Mouse (Mus musculus) embryonic fibroblast, embryonic 13.5 days (primary cell): Measurements from ENCODE around the gene Sp7. TPM values are rescaled to one million over a fixed set of nuclear protein-coding genes. Genes with fewer than 3 reads are reported as not detected.
"Not testable (repeated sequence)": the region's sequence is repeated elsewhere in the genome, so short reads cannot be mapped to it uniquely, and the experiment has no call there.

Source experiments
- H3K27ac ChIP-seq: 2 replicates; pipeline ENCODE4 v1.5.1; 2012; ENCODE audit warnings: low read length, control low read depth, inconsistent platforms; ENCODE audit not compliant: insufficient read depth
- H3K4me1 ChIP-seq: 2 replicates; pipeline ENCODE4 v1.6.1; 2011; ENCODE audit warnings: low read length; ENCODE audit not compliant: control insufficient read depth, insufficient read depth
- H3K4me3 ChIP-seq: 2 replicates; pipeline ENCODE4 v1.5.1; 2011; ENCODE audit warnings: mild to moderate bottlenecking, control low read depth, low read length; ENCODE audit not compliant: insufficient read depth
- CTCF ChIP-seq: IDR thresholded peaks from 2 replicates; pipeline ENCODE4 v1.5.1; 2011; ENCODE audit warnings: mild to moderate bottlenecking, control low read depth, low read length, moderate library complexity, borderline replicate concordance; ENCODE audit not compliant: insufficient read depth
- POLR2A ChIP-seq: IDR thresholded peaks from 2 replicates; pipeline ENCODE4 v1.6.1; 2011; ENCODE audit warnings: low read depth, mild to moderate bottlenecking, control low read depth, low read length, moderate library complexity
- polyA plus RNA-seq: library from polyadenylated mRNA; stranded (reverse); fragments of >200 nt; gene quantifications from 2 replicates; pipeline ENCODE4 v1.2.4, GENCODE M21; 2011; ENCODE audit warnings: low read depth; ENCODE audit not compliant: missing spikeins, insufficient read length

Gene Sp7
- polyA plus RNA-seq, 1 experiment: 1.1 TPM

DNA sequence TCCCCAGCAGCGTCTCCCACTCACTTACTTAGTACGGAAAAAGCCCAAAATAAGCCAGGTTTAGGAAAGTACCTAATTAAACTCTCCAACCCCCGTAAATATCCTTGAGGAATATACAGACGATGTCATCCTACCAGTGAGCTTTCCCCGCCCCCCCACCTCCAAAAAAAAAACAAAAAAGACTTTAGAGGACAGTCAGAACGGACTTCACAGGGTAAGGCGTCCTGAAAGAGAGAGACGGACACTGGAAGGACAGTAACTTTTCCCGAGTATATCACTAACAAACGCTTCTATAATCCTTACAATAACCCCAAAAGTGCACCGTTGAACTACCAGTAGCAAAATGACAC lies 16.1 kb downstream of the Sp7 start:
- Histone ChIP-seq H3K4me1 (peaks cover 9% of the 10 kb centered on the region; the same call in 1 of the 2 replicates), H3K27ac (peak overlapping the region; percentile 65), H3K4me3 (peak overlapping the region; percentile 55)
- no peak; the same call in 1 of the 2 replicates for TF ChIP-seq POLR2A
- TF ChIP-seq CTCF: no peak

GRCm38 (mm10) chr15:102350138-102350941 lies 16.6 kb downstream of the Sp7 start, which contains the start of gene Aaas:
Gene Aaas (minus strand): TSS chr15:102350771.
- Histone ChIP-seq H3K4me1 (peaks cover 9% of the 10 kb centered on the region; the same call in 1 of the 2 replicates), H3K4me3 (peak within 1 kb of the TSS; percentile 90), H3K27ac (peak within 1 kb of the TSS; percentile 71)
- TF ChIP-seq POLR2A (peak; percentile 69), CTCF (peak; percentile 88)

- H3K27ac ChIP-seq: no peak overlapping the region
- no peak for TF ChIP-seq CTCF
- TF ChIP-seq POLR2A: no peak
- peaks cover 6% of the 10 kb centered on the region; the same call in 1 of the 2 replicates for H3K4me1 ChIP-seq
These were observed 20.5 kb downstream of the Sp7 start for GRCm38 (mm10) chr15:102346444-102346843.

GRCm38 (mm10) chr15:102344490-102344889 lies 22.5 kb downstream of the Sp7 start:
- no peak overlapping the region for H3K4me3 ChIP-seq
- 0 out of 2 replicates have a peak, but pooled peaks cover 3% of the 10 kb centered on the region for H3K4me1 ChIP-seq
- no peak overlapping the region for H3K27ac ChIP-seq
- no peak for TF ChIP-seq CTCF
- no peak for TF ChIP-seq POLR2A

More at GRCm38 (mm10) chr15:102346444-102346843, 20.5 kb downstream of the Sp7 start:
- no peak overlapping the region for H3K4me3 ChIP-seq

DNA sequence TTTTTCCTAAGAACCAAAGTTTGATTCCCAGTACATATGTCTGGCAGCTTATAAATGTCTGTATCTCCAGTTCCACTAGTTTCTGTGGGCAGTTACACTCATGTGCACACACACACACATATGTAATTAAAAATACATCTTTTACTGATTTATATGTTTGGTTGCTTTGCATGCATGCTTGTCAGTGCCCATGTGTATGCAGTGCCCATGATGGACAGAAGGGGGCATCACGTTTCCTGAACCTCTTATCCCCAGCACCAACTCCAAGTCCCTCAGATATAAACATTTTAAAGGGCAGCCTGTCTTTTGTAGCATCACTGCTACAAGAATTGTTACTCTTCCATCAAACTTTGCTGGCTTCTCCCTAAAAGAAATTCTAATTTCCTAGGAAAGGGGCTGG lies 25.4 kb downstream of the Sp7 start:
- TF ChIP-seq POLR2A (no peak), CTCF (peak; percentile 78; the same call in 1 of the 2 replicates)
- Histone ChIP-seq H3K27ac (no peak overlapping the region), H3K4me1 (no peaks in the 10 kb centered on the region), H3K4me3 (no peak overlapping the region)

DNA sequence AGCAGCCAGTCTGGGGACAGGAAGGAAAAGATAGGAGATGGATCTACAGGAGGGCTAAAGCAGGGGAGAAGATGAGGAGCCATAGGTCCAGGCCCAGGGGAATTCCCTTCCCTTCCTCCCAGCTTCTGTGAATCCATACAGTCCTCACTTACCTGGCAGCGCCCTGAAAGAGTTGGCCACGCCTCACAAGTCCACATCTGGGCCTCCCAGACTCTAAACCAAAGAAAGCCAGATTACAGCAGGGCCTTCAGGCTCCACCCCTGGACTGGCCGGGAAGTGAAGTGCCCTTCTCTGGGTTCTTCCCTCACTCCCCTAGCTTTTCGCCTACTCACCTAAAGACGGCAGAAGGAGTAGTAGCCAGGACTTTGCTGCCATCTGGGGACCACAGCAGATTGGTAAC lies 27.4 kb downstream of the Sp7 start:
- TF ChIP-seq CTCF (no peak), POLR2A (no peak)
- H3K27ac ChIP-seq: no peak overlapping the region
- no peaks in the 10 kb centered on the region for H3K4me1 ChIP-seq
- H3K4me3 ChIP-seq: no peak overlapping the region

- H3K4me3 ChIP-seq: no peak overlapping the region
- H3K27ac ChIP-seq: no peak overlapping the region
- TF ChIP-seq CTCF: no peak
- no peak for TF ChIP-seq POLR2A
- 0 out of 2 replicates have a peak, but pooled peaks cover 5% of the 10 kb centered on the region for H3K4me1 ChIP-seq
These were observed 30.0 kb downstream of the Sp7 start for GRCm38 (mm10) chr15:102336946-102337345.

GRCm38 (mm10) chr15:102335925-102336324 lies 31.1 kb downstream of the Sp7 start:
- not testable (repeated sequence) for H3K4me3 ChIP-seq, H3K4me1 ChIP-seq, H3K27ac ChIP-seq

- TF ChIP-seq CTCF (no peak), POLR2A (no peak)
- H3K27ac ChIP-seq: no peak overlapping the region
- no peak overlapping the region for H3K4me3 ChIP-seq
- 0 out of 2 replicates have a peak, but pooled peaks cover 5% of the 10 kb centered on the region for H3K4me1 ChIP-seq
These were observed 31.7 kb downstream of the Sp7 start for GRCm38 (mm10) chr15:102335254-102335653.

DNA sequence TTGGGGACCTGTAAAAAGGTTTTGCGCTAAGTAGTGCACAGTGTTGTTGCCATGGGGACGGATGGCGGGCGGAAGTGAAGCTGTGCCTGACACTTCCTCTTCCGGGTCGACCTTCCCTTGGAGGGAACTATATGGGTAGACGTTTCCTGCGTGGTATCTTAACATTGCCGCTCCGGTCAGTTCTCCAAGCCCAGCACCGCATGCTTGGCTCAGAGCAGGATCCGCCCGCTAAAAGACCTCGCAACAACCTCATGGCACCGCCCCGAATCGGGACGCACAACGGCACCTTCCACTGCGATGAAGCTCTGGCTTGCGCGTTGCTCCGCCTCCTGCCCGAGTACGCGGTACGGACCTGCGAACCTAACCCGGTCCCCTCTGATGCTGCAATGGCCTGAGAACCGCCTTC lies 35.4 kb downstream of the Sp7 start, which contains the start of gene Myg1:
Gene Myg1, plus strand, starts transcription at position 100 of the 406 bp plus-strand sequence.
- TF ChIP-seq CTCF (no peak), POLR2A (peak; percentile 81)
- H3K27ac ChIP-seq: peak within 1 kb of the TSS; percentile 39
- H3K4me1 ChIP-seq: 0 out of 2 replicates have a peak, but pooled peaks cover 5% of the 10 kb centered on the region
- peak within 1 kb of the TSS; percentile 86 for H3K4me3 ChIP-seq
